Mouse (Mus musculus) urinary bladder, postnatal 10 days (tissue): ENCODE measurements around the gene P2rx6.
"Not testable (repeated sequence)": the region's sequence is repeated elsewhere in the genome, so short reads cannot be mapped to it uniquely, and the experiment has no call there.

ENCODE experiments used
- DNase-seq: peaks from one replicate; pipeline ENCODE4 v3.0.0; 2022; ENCODE audit warnings: low spot score

Gene P2rx6

GRCm38 (mm10) chr16:17561751-17562208 is at the start of gene P2rx6:
P2rx6 (plus strand) TSS chr16:17561885.
- no peak for DNase-seq

GRCm38 (mm10) chr16:17518910-17519309 is 42.8 kb upstream of the P2rx6 start:
- DNase-seq = no peak

- no peak for DNase-seq
Measured at GRCm38 (mm10) chr16:17524156-17524555, 37.5 kb upstream of the P2rx6 start.

- DNase-seq = no peak
Measured at GRCm38 (mm10) chr16:17525524-17525923, 36.2 kb upstream of the P2rx6 start.

GRCm38 (mm10) chr16:17526223-17526622 is 35.5 kb upstream of the P2rx6 start:
- no peak for DNase-seq

- no peak for DNase-seq
Measured at GRCm38 (mm10) chr16:17527606-17528005, 34.1 kb upstream of the P2rx6 start.

- no peak for DNase-seq
Measured at GRCm38 (mm10) chr16:17528276-17528675, 33.4 kb upstream of the P2rx6 start.

- DNase-seq = no peak
Measured at GRCm38 (mm10) chr16:17529981-17530586, 31.6 kb upstream of the P2rx6 start.

- DNase-seq = peak; percentile 89
Measured at GRCm38 (mm10) chr16:17530640-17531288, 30.9 kb upstream of the P2rx6 start, which contains the start of gene Thap7. Thap7 (minus strand) TSS chr16:17531136.

- DNase-seq = no peak
Measured at GRCm38 (mm10) chr16:17532271-17532670, 29.4 kb upstream of the P2rx6 start.

GRCm38 (mm10) chr16:17532676-17533329 is 28.9 kb upstream of the P2rx6 start:
- no peak for DNase-seq

- DNase-seq = no peak
Measured at GRCm38 (mm10) chr16:17536584-17536983, 25.1 kb upstream of the P2rx6 start.

- DNase-seq = no peak
Measured at GRCm38 (mm10) chr16:17542632-17543031, 19.1 kb upstream of the P2rx6 start.

GRCm38 (mm10) chr16:17552837-17553236 is 8.8 kb upstream of the P2rx6 start:
- DNase-seq = no peak

GRCm38 (mm10) chr16:17553910-17554685 is 7.6 kb upstream of the P2rx6 start:
- DNase-seq = no peak

GRCm38 (mm10) chr16:17554702-17555101 is 7.0 kb upstream of the P2rx6 start:
- not testable (repeated sequence) for DNase-seq

GRCm38 (mm10) chr16:17556180-17556579 is 5.5 kb upstream of the P2rx6 start:
- DNase-seq = no peak

- DNase-seq = no peak
Measured at GRCm38 (mm10) chr16:17556907-17557306, 4.8 kb upstream of the P2rx6 start.

GRCm38 (mm10) chr16:17557947-17558480 is 3.7 kb upstream of the P2rx6 start:
- no peak for DNase-seq

GRCm38 (mm10) chr16:17558811-17559210 is 2.9 kb upstream of the P2rx6 start:
- DNase-seq = no peak

GRCm38 (mm10) chr16:17559396-17560027 is 2.2 kb upstream of the P2rx6 start:
- DNase-seq = no peak
